Mouse (Mus musculus) lung, postnatal 0 days (tissue): ENCODE results near the gene Pan3.

Experiments used
- CTCF ChIP-seq: IDR thresholded peaks from 2 replicates; pipeline ENCODE4 v1.5.1; 2016; ENCODE audit warnings: antibody characterized with exemption, mild to moderate bottlenecking
- EP300 ChIP-seq: IDR thresholded peaks from 2 replicates; pipeline ENCODE4 v1.6.1; 2016; ENCODE audit warnings: antibody characterized with exemption, mild to moderate bottlenecking, control low read depth

DNA sequence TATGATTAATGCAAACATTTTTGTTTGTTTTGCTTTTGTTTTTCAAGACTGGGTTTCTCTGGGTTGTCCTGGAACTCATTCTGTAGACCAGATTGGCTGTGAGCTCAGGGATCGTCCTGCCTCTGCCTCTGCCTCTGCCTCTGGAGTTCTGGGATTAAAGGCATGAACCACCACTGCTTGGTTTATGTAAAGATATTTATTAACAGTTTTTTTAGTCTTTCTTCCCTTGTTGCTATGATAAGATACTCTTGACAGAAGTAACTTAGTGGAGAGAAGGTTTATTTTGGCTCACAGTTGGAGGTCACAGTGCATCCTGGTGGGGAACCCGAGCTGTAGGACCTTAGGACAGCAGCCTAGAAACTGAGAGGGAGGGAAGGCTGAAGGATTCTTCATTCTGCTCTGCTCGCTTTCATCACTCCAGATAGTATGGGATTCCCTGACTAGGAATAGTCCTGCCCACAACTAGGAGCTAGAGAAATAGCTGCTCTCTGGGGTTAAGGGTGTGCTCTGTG lies 11.1 kb downstream of the Pan3 start:
- TF ChIP-seq CTCF (no peak), EP300 (no peak)
